Mouse (Mus musculus) myocyte (in vitro differentiated cells): ENCODE results near the gene Hist1h3i. TPM values are rescaled to one million over a fixed set of nuclear protein-coding genes. Genes with fewer than 3 reads are reported as not detected.

Source experiments
- H3K27me3 ChIP-seq: one replicate; pipeline ENCODE4 v1.6.1; 2011; ENCODE audit not compliant: control insufficient read depth, insufficient read depth, insufficient read length
- H3K36me3 ChIP-seq: one replicate; pipeline ENCODE4 v1.6.1; 2011; ENCODE audit not compliant: control insufficient read depth, insufficient read depth
- H3K4me2 ChIP-seq: one replicate; pipeline ENCODE4 v1.6.1; 2011; ENCODE audit warnings: low read depth, control low read depth
- H3K4me3 ChIP-seq: one replicate; pipeline ENCODE4 v1.5.1; 2011; ENCODE audit warnings: mild to moderate bottlenecking, control low read depth, moderate library complexity
- H3K79me2 ChIP-seq: one replicate; pipeline ENCODE4 v1.6.1; 2011; ENCODE audit not compliant: control insufficient read depth, insufficient read depth
- H3ac ChIP-seq: one replicate; pipeline ENCODE4 v1.6.1; 2011; ENCODE audit not compliant: control insufficient read depth, insufficient read length
- CEBPB ChIP-seq: IDR thresholded peaks from 2 replicates; pipeline ENCODE4 v1.6.1; 2011; ENCODE audit warnings: mild to moderate bottlenecking, moderate library complexity; ENCODE audit not compliant: poor library complexity, insufficient read depth, severe bottlenecking
- E2F4 ChIP-seq: IDR thresholded peaks from one replicate; pipeline ENCODE4 v1.6.1; 2011; ENCODE audit warnings: mild to moderate bottlenecking, control low read depth, moderate library complexity; ENCODE audit not compliant: insufficient read depth
- MAX ChIP-seq: IDR thresholded peaks from one replicate; pipeline ENCODE4 v1.6.1; 2011; ENCODE audit warnings: low read depth, mild to moderate bottlenecking, control low read depth
- MYOD1 ChIP-seq, 3 experiments: IDR thresholded peaks; one replicate each; pipeline ENCODE4 v1.6.1; 2011; ENCODE audit warnings: control low read depth in 2 of 3, low read depth in 2 of 3, mild to moderate bottlenecking in 2 of 3, moderate library complexity in 1 of 3; ENCODE audit not compliant: insufficient read length in 2 of 3, control insufficient read depth in 1 of 3
- MYOG ChIP-seq, 3 experiments: IDR thresholded peaks; one replicate each; pipeline ENCODE4 v1.6.1; 2011; ENCODE audit warnings: control low read depth in 2 of 3, low read depth in 2 of 3, mild to moderate bottlenecking in 2 of 3; ENCODE audit not compliant: insufficient read length in 2 of 3, control insufficient read depth in 1 of 3, insufficient read depth in 1 of 3
- POLR2A ChIP-seq: IDR thresholded peaks from one replicate; pipeline ENCODE4 v1.6.1; 2011; ENCODE audit warnings: low read depth, mild to moderate bottlenecking, control low read depth, moderate library complexity; ENCODE audit not compliant: insufficient read length
- POLR2AphosphoS2 ChIP-seq: IDR thresholded peaks from one replicate; pipeline ENCODE4 v1.6.1; 2011; ENCODE audit warnings: low read depth, control low read depth; ENCODE audit not compliant: insufficient read length
- REST ChIP-seq: IDR thresholded peaks from one replicate; pipeline ENCODE4 v1.6.1; 2011; ENCODE audit warnings: mild to moderate bottlenecking, control low read depth, moderate library complexity; ENCODE audit not compliant: insufficient read depth, insufficient read length
- SRF ChIP-seq: IDR thresholded peaks from one replicate; pipeline ENCODE4 v1.6.1; 2011; ENCODE audit warnings: low read depth; ENCODE audit not compliant: control insufficient read depth, insufficient read length
- TCF12 ChIP-seq: IDR thresholded peaks from one replicate; pipeline ENCODE4 v1.6.1; 2011; ENCODE audit warnings: mild to moderate bottlenecking, control low read depth; ENCODE audit not compliant: poor library complexity, insufficient read depth, severe bottlenecking
- TCF3 ChIP-seq: IDR thresholded peaks from one replicate; pipeline ENCODE4 v1.6.1; 2011; ENCODE audit warnings: low read depth, control low read depth; ENCODE audit not compliant: insufficient read length
- USF1 ChIP-seq: IDR thresholded peaks from one replicate; pipeline ENCODE4 v1.6.1; 2011; ENCODE audit warnings: low read depth, mild to moderate bottlenecking, control low read depth, moderate library complexity
- polyA plus RNA-seq: library from polyadenylated mRNA; unstranded; fragments of >200 nt; fragmentation: generic; extraction: Trizol; gene quantifications from one replicate; pipeline ENCODE4 v1.2.1, GENCODE M21; 2012; ENCODE audit warnings: missing spikeins

Gene Hist1h3i
- polyA plus RNA-seq, 1 experiment = 10.6 TPM

DNA sequence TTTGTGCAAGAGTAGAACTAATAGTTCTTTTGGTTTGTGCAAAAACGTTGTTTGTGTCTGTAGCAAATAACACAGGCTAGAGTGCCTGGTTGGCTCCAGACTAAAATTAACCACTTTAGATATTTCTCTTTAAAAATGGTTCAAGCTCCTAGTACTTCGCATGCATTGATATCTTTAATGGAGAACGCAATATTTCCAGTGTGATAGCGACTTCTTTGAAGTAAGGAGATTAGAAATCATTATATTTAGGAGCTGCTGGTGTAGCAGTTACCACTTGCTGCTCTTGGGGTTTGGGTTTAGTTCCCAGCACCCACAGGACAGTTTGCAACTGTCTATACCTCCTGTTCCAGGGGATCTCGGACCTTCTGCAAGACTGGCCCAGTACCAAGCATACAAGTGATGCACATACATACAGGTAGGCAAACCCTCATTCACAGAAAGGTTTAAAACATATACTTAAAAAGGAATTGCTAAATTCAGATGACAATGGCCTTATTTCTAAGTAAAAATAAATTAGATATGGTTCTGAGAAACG is 2.1 kb downstream of the Hist1h3i start:
- H3K79me2 ChIP-seq = no peaks in the 10 kb centered on the region
- TF ChIP-seq REST = no peak
- no peak for TF ChIP-seq POLR2AphosphoS2
- TF ChIP-seq TCF3 = no peak
- no peak for TF ChIP-seq USF1
- TF ChIP-seq MYOD1 (IDR thresholded peaks at IDR 0.05; ENCODE audit: control insufficient read depth in 1 of 3, insufficient read length in 2 of 3, low read depth in 2 of 3) = no peak
- no peak for TF ChIP-seq MYOG (IDR thresholded peaks at IDR 0.05; ENCODE audit: control insufficient read depth in 1 of 3, insufficient read depth in 1 of 3, insufficient read length in 2 of 3, low read depth in 2 of 3)
- no peak for TF ChIP-seq SRF
- no peak for TF ChIP-seq MAX
- TF ChIP-seq POLR2A = no peak
- TF ChIP-seq E2F4 = no peak
- TF ChIP-seq CEBPB = no peak
- no peak for TF ChIP-seq TCF12
- H3ac ChIP-seq = no peak overlapping the region
- no peaks in the 10 kb centered on the region for H3K27me3 ChIP-seq
- H3K36me3 ChIP-seq = no peaks in the 10 kb centered on the region
- peak overlapping the region; percentile 95 for H3K4me2 ChIP-seq
- peak overlapping the region; percentile 58 for H3K4me3 ChIP-seq

DNA sequence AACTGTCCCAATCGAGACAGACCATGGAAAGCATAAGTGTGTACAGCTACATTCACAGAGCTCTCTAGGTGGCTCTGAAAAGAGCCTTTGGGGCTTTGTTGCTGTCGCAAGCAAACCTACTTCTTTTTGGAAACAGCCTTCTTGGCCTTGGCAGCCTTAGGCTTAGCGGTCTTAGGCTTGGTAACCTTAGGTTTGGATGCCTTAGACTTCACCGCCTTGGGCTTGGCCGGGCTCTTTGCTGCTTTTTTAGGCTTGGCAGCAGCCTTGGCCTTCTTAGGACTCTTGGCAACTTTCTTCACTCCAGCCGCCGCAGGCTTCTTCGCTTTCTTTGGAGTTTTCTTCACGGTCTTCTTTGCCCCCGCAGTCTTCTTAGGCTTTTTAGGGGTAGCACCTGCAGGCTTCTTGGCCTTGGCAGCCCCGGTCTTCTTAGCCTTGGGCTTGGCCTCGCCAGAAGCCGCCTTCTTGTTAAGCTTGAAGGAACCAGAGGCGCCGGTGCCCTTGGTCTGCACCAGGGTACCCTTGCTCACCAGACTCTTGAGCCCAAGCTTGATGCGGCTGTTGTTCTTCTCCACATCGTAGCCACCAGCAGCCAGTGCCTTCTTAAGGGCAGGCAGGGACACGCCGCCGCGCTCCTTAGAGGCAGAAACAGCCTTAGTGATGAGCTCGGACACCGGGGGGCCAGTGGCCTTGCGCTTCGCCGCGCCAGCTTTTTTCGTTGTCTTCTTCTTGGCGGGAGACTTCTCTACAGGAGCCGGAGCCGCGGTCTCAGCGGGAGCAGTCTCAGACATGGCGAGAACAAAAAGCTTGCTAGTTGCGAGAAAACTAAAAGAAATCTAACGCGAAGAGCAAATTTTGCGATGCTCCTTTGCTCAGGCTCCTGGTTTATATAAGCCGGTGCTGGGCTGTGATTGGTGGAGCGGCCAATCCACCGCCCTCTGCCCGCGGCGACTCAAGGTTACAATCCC is 3.1 kb downstream of the Hist1h3i start, which contains the start of gene Hist1h1b:
TSS of gene Hist1h1b (minus strand) at position 859 of the 965 bp plus-strand sequence.
- peak; percentile 99 for TF ChIP-seq POLR2A
- TF ChIP-seq USF1 = no peak
- peak; percentile 99 for TF ChIP-seq POLR2AphosphoS2
- no peak for TF ChIP-seq REST
- Histone ChIP-seq H3K4me3 (peak within 1 kb of the TSS; percentile 58), H3K36me3 (no peaks in the 10 kb centered on the region), H3K79me2 (no peaks in the 10 kb centered on the region), H3K27me3 (no peaks in the 10 kb centered on the region), H3K4me2 (peak within 1 kb of the TSS; percentile 95), H3ac (peak within 1 kb of the TSS; percentile 30)

DNA sequence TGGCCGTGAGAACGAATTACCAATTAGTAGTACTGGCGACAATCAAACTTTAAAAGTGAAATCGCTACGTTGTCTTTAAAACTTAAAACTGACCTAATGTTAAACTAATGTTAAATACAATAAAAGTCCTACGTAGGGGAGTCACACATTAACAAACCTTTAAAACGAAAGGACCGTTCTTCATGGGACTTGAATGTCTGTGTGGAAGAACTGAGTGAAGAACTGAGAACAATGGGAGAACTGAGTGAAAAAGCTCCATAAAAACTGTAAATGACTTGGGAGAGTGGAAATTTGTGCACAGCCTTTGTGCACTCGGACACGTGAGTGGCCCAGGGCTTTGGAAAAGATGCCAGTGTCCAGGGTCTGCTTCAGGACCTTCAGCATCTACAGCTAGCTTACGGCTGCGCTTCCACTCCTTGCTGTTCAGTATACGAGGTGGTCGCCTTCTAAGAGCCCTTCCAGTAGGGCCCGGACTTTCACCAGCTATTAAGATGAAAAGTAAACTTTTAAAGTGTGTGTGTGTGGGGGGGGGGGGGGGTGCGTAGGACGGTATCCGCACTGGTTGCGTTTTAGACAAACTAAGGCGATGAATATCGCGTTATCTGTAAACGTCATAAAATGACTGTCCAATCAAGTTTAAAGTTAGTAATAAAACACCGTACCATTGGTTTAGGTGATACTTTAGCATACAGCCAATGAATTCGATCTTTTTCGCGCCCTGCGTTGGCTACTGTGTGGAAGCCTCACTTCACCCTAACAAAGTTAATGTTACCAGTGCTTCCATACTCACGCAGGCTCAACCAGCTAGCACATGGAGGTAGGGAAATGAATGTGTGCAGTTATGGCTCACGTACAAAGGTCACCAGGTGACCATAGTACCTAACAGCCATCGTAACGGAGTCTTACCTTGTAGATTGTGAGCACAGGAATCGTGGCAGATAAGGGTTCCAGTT is 4.1 kb downstream of the Hist1h3i start:
- peak overlapping the region; percentile 58 for H3K4me3 ChIP-seq
- no peaks in the 10 kb centered on the region for H3K27me3 ChIP-seq
- H3K79me2 ChIP-seq = no peaks in the 10 kb centered on the region
- H3K36me3 ChIP-seq = peaks cover 2% of the 10 kb centered on the region
- no peak for TF ChIP-seq TCF3
- TF ChIP-seq TCF12 = no peak
- TF ChIP-seq POLR2A = peak; percentile 93
- no peak for TF ChIP-seq MYOD1 (IDR thresholded peaks at IDR 0.05; ENCODE audit: control insufficient read depth in 1 of 3, insufficient read length in 2 of 3, low read depth in 2 of 3)
- no peak for TF ChIP-seq CEBPB
- peak; percentile 98 for TF ChIP-seq POLR2AphosphoS2
- peak; percentile 92 for TF ChIP-seq E2F4
- no peak for TF ChIP-seq MAX
- H3ac ChIP-seq = peak overlapping the region; percentile 30
- H3K4me2 ChIP-seq = peak overlapping the region; percentile 95

DNA sequence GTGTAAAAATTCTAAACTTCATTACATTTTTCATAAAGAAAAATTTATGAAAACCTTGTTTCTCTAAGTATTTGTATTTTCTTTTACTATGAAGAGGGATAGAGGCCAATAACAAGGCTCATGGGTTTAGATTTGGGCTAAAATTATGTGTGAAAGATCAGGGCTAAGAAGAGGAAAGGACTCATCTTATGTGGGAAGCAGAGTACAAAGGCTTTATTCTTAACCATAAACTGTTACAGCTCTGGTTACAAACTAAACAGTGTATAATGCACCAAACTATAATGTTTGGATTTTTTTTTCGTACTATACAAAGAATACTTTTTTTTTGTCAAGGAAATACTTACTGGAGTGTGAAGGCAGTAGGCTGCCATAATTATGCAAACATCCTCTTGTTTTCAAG is 27.5 kb downstream of the Hist1h3i start:
- Histone ChIP-seq H3K79me2 (no peaks in the 10 kb centered on the region), H3K4me3 (peak overlapping the region; percentile 24)

More for the DNA sequence above, 27.5 kb downstream of the Hist1h3i start:
- Histone ChIP-seq H3K27me3 (no peaks in the 10 kb centered on the region), H3ac (no peak overlapping the region), H3K36me3 (no peaks in the 10 kb centered on the region), H3K4me2 (peak overlapping the region; percentile 71)
- no peak for TF ChIP-seq MAX
- TF ChIP-seq POLR2A = no peak
- TF ChIP-seq POLR2AphosphoS2 = no peak
- TF ChIP-seq TCF12 = no peak
- TF ChIP-seq MYOD1 (IDR thresholded peaks at IDR 0.05; ENCODE audit: control insufficient read depth in 1 of 3, insufficient read length in 2 of 3, low read depth in 2 of 3) = no peak
- TF ChIP-seq USF1 = no peak
- TF ChIP-seq REST = no peak
- no peak for TF ChIP-seq E2F4
- no peak for TF ChIP-seq SRF
- TF ChIP-seq CEBPB = no peak
- TF ChIP-seq TCF3 = no peak
- TF ChIP-seq MYOG (IDR thresholded peaks at IDR 0.05; ENCODE audit: control insufficient read depth in 1 of 3, insufficient read depth in 1 of 3, insufficient read length in 2 of 3, low read depth in 2 of 3) = no peak
